Mouse (Mus musculus) bone marrow, adult 2 months (tissue): Measurements from ENCODE around the gene Mapk10.

Experiments
- CTCF ChIP-seq: fragments of 200-500 bp; IDR thresholded peaks from 2 replicates; pipeline ENCODE4 v1.5.1; 2011; ENCODE audit warnings: low read length, control low read depth; ENCODE audit not compliant: control insufficient read depth, insufficient read depth
- POLR2A ChIP-seq: fragments of 200-500 bp; IDR thresholded peaks from 2 replicates; pipeline ENCODE4 v1.6.1; 2011; ENCODE audit warnings: low read depth, mild to moderate bottlenecking, control low read depth, low read length, borderline replicate concordance; ENCODE audit not compliant: control insufficient read depth

GRCm38 (mm10) chr5:102905441-102906211, 305.5 kb downstream of the Mapk10 start:
- no peak for TF ChIP-seq POLR2A
- TF ChIP-seq CTCF: no peak
